Mouse (Mus musculus) heart, postnatal 0 days (tissue): Measurements from ENCODE around the gene Arl15. TPM values are rescaled to one million over a fixed set of nuclear protein-coding genes. Genes with fewer than 3 reads are reported as not detected.

Experiments used
- ATAC-seq: fragments of 200-750 bp; cut with Nextera tagmentation; 2 replicates; pipeline ENCODE4 v1.8.0; 2017; ENCODE audit warnings: low read depth, moderate number of reproducible peaks, moderate library complexity; ENCODE audit not compliant: insufficient read depth
- DNase-seq: peaks from one replicate; pipeline ENCODE4 v3.0.0-alpha.2; 2016; ENCODE audit warnings: low spot score
- H3K27ac ChIP-seq: fragments of 300-500 bp; sonication (generic); 2 replicates; pipeline ENCODE4 v1.5.1; 2014; ENCODE audit warnings: low read depth, mild to moderate bottlenecking
- H3K27me3 ChIP-seq: fragments of 300-500 bp; sonication (generic); 2 replicates; pipeline ENCODE4 v1.6.1; 2014; ENCODE audit warnings: low read length, mixed read lengths; ENCODE audit not compliant: control insufficient read depth, insufficient read depth
- H3K36me3 ChIP-seq: fragments of 300-500 bp; sonication (generic); replicated peaks from 2 replicates; pipeline ENCODE4 v1.6.1; 2014; ENCODE audit warnings: low read length, mixed read lengths; ENCODE audit not compliant: control insufficient read depth, insufficient read depth
- H3K4me1 ChIP-seq: fragments of 300-500 bp; sonication (generic); 2 replicates; pipeline ENCODE4 v1.6.1; 2014; ENCODE audit warnings: antibody characterized with exemption; ENCODE audit not compliant: control insufficient read depth, insufficient read depth
- H3K4me2 ChIP-seq: fragments of 300-500 bp; sonication (generic); 2 replicates; pipeline ENCODE4 v1.6.1; 2014; ENCODE audit warnings: low read depth, mild to moderate bottlenecking, low read length, moderate library complexity
- H3K4me3 ChIP-seq: fragments of 300-500 bp; sonication (generic); 2 replicates; pipeline ENCODE4 v1.5.1; 2014; ENCODE audit warnings: low read depth, low read length
- H3K9ac ChIP-seq: fragments of 300-500 bp; sonication (generic); replicated peaks from 2 replicates; pipeline ENCODE4 v1.6.1; 2014; ENCODE audit warnings: low read depth, low read length, mixed read lengths
- H3K9me3 ChIP-seq: fragments of 300-500 bp; sonication (generic); replicated peaks from 2 replicates; pipeline ENCODE4 v1.6.1; 2016; ENCODE audit warnings: low read length; ENCODE audit not compliant: control insufficient read depth
- CTCF ChIP-seq: IDR thresholded peaks from 2 replicates; pipeline ENCODE4 v1.5.1; 2016; ENCODE audit warnings: antibody characterized with exemption, control low read depth, low read depth
- EP300 ChIP-seq: IDR thresholded peaks from 2 replicates; pipeline ENCODE4 v1.6.1; 2016; ENCODE audit warnings: antibody characterized with exemption, low read depth
- WGBS: fragments of 180-500 bp; shearing (Covaris S2); extraction: QIAGEN DNeasy Blood & Tissue Kit; methylation state at CpG from one replicate; pipeline ENCODE4 v1.1.7; 2014; 5-methylcytosine and 5-hydroxymethylcytosine counted together
- polyA plus RNA-seq: library from polyadenylated mRNA; unstranded; fragments of >200 nt; fragmentation: Nextera tagmentation; extraction: Ambion mirVana; gene quantifications from 2 replicates; pipeline ENCODE4 v1.2.1, GENCODE M21; 2015
- total RNA-seq: library from RNA; depleted of rRNA; stranded (reverse); fragments of >200 nt; gene quantifications from 2 replicates; pipeline ENCODE4 v1.2.3, GENCODE M21; 2014; ENCODE audit warnings: low replicate concordance

The Arl15 gene
- total and polyA plus RNA-seq, 2 experiments from 2014 or later, result 3.9 to 16.5 TPM

- TF ChIP-seq EP300, result no peak
- TF ChIP-seq CTCF, result no peak
- no peaks in the 10 kb centered on the region for H3K27me3 ChIP-seq
- 70% methylated on average over 12 of the region's 12 CpGs for WGBS
- H3K4me2 ChIP-seq, result no peak overlapping the region
- no peaks in the 10 kb centered on the region for H3K9me3 ChIP-seq
- H3K36me3 ChIP-seq, result no peaks in the 10 kb centered on the region
- ATAC-seq (peak; percentile 27; the same call in 1 of the 2 replicates), DNase-seq (peak; percentile 8)
- no peak overlapping the region for H3K4me3 ChIP-seq
- H3K27ac ChIP-seq, result no peak overlapping the region
- no peak overlapping the region for H3K9ac ChIP-seq
- H3K4me1 ChIP-seq, result no peaks in the 10 kb centered on the region
Observed at GRCm38 (mm10) chr13:114011019-114011418, 216.7 kb downstream of the Arl15 start.

GRCm38 (mm10) chr13:114017928-114018327 is 223.6 kb downstream of the Arl15 start:
- Histone ChIP-seq H3K9me3 (no peaks in the 10 kb centered on the region), H3K27me3 (no peaks in the 10 kb centered on the region), H3K27ac (peak overlapping the region; percentile 71), H3K36me3 (no peaks in the 10 kb centered on the region), H3K4me1 (0 out of 2 replicates have a peak, but pooled peaks cover 7% of the 10 kb centered on the region), H3K9ac (0 out of 2 replicates have a peak overlapping the region, but pooled peaks have one; percentile 30), H3K4me2 (peak overlapping the region; percentile 53), H3K4me3 (no peak overlapping the region; the same call in 1 of the 2 replicates)
- no peak for TF ChIP-seq EP300
- TF ChIP-seq CTCF, result no peak
- DNase-seq, result peak; percentile 35
- ATAC-seq, result no peak
- 29% methylated on average over 8 of the region's 8 CpGs for WGBS

DNA sequence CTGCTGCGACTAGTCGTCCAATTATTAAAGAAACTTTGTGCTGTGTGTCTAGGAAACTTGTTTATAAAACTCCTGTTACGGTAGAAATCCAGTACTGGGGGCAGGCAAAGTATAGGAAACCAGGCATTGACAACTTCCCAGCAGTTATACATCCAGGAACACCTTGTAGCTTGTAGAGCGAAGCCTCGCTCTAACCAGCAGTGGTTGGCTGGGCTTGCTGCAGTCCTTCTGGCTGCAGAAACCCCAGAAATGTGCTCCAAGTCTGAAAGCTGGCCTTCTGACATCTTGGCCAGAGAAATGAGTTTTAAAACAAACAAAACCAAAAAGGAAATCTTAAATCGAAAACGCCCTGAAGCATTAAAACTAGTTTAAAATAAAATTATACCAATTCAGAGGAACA is 229.2 kb downstream of the Arl15 start:
- Histone ChIP-seq H3K4me3 (no peak overlapping the region), H3K36me3 (no peaks in the 10 kb centered on the region), H3K9ac (no peak overlapping the region), H3K27me3 (no peaks in the 10 kb centered on the region), H3K4me2 (no peak overlapping the region), H3K27ac (no peak overlapping the region), H3K4me1 (no peaks in the 10 kb centered on the region), H3K9me3 (no peaks in the 10 kb centered on the region)
- TF ChIP-seq CTCF, result no peak
- no peak for TF ChIP-seq EP300
- DNase-seq (no peak), ATAC-seq (no peak)
- 89% methylated on average over 7 of the region's 7 CpGs for WGBS

DNA sequence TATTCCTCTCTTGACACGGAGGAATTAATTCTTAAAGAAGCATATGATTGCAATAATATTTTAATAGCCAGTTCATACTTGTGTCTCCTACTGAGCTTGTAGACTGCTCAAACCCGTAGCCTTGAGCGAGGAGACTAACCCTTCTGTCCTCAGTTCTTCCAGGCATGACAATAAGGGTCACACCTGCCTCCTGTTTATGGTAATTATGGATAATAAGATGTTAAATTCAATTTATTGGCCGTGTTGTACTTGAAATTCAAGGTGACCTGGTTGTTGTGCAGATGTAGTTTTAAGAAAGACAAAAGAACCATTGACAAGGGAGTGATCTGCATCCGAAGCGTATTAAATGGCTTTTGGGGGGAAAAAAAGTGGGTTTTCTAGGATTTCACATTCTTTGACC is 232.0 kb downstream of the Arl15 start:
- 82% methylated on average over 6 of the region's 6 CpGs for WGBS
- no peak for TF ChIP-seq EP300
- TF ChIP-seq CTCF, result no peak
- no peak for ATAC-seq

DNA sequence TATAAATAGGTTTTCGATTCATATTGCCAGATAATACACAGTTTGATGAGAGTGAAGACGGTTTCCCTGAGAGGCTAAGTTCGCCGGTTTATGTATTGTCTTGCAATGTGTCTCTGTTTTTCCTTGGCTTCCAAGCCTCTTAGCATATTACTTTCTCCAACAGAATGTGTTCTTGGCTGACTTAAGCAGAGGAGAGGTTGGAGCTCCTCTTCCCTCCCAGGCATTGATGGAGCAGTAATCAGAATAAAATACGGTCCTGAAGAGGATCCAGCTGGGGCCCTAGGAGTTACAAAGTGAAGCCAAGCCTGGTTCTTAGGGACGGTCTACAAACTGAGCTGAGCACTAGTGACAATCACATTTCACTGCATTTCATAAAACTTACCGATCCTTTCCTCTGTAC is 232.4 kb downstream of the Arl15 start:
- ATAC-seq (no peak), DNase-seq (no peak)

More for the DNA sequence above, 232.0 kb downstream of the Arl15 start:
- Histone ChIP-seq H3K9me3 (no peaks in the 10 kb centered on the region), H3K36me3 (no peaks in the 10 kb centered on the region), H3K4me3 (no peak overlapping the region), H3K27ac (no peak overlapping the region), H3K4me2 (no peak overlapping the region), H3K9ac (no peak overlapping the region), H3K27me3 (no peaks in the 10 kb centered on the region), H3K4me1 (no peaks in the 10 kb centered on the region)
- DNase-seq, result no peak

DNA sequence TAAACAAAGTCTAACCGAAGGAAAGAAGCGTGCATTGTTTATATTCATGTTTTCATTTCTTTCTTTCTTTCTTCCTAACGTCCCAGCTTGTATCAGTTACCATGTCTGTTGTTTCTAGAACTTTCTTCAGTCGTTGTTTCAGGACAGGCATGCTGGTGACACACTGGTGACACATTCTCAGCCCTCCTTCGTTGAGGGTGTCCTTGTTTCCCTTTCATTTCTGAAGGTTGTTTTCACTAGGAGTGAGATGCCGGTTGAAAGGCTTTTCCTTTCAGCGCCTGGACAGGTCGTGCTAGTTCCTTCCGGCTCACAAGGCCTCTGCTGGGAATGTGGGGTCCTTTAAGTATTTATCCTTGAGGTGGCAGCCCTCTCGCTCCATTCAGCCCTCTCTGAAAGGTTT is 253.8 kb downstream of the Arl15 start:
- no peak overlapping the region for H3K4me3 ChIP-seq
- H3K4me1 ChIP-seq, result no peaks in the 10 kb centered on the region
- 57% methylated on average over 10 of the region's 10 CpGs for WGBS
- no peak overlapping the region for H3K9ac ChIP-seq
- TF ChIP-seq CTCF (no peak), EP300 (no peak)
- H3K27ac ChIP-seq, result no peak overlapping the region
- ATAC-seq (no peak), DNase-seq (no peak)
- H3K4me2 ChIP-seq, result no peak overlapping the region
- H3K36me3 ChIP-seq, result no peaks in the 10 kb centered on the region
- H3K9me3 ChIP-seq, result no peaks in the 10 kb centered on the region
- H3K27me3 ChIP-seq, result no peaks in the 10 kb centered on the region

More for the DNA sequence above, 232.4 kb downstream of the Arl15 start:
- H3K27me3 ChIP-seq, result no peaks in the 10 kb centered on the region
- H3K9me3 ChIP-seq, result no peaks in the 10 kb centered on the region
- H3K9ac ChIP-seq, result no peak overlapping the region
- 87% methylated on average over 7 of the region's 7 CpGs for WGBS
- no peak overlapping the region for H3K27ac ChIP-seq
- TF ChIP-seq CTCF (no peak), EP300 (no peak)
- H3K4me1 ChIP-seq, result no peaks in the 10 kb centered on the region
- no peak overlapping the region for H3K4me2 ChIP-seq
- no peak overlapping the region for H3K4me3 ChIP-seq
- no peaks in the 10 kb centered on the region for H3K36me3 ChIP-seq
